Mouse (Mus musculus) testis, adult 2 months (tissue): Measurements from ENCODE around the gene Ptpro. TPM values are rescaled to one million over a fixed set of nuclear protein-coding genes. Genes with fewer than 3 reads are reported as not detected.

Source experiments
- H3K27ac ChIP-seq: fragments of 200-500 bp; 2 replicates; pipeline ENCODE4 v1.5.1; 2012; ENCODE audit warnings: low read depth, low read length; ENCODE audit not compliant: control insufficient read depth, insufficient read depth
- H3K27me3 ChIP-seq: fragments of 200-500 bp; 2 replicates; pipeline ENCODE4 v1.6.1; 2012; ENCODE audit warnings: mild to moderate bottlenecking, low read length, moderate library complexity; ENCODE audit not compliant: control insufficient read depth, insufficient read depth
- H3K36me3 ChIP-seq: fragments of 200-500 bp; 2 replicates; pipeline ENCODE4 v1.6.1; 2012; ENCODE audit warnings: mild to moderate bottlenecking, low read length; ENCODE audit not compliant: control insufficient read depth, insufficient read depth
- H3K4me1 ChIP-seq: fragments of 200-500 bp; 2 replicates; pipeline ENCODE4 v1.6.1; 2012; ENCODE audit warnings: low read length; ENCODE audit not compliant: control insufficient read depth, insufficient read depth
- H3K4me3 ChIP-seq: fragments of 200-500 bp; 2 replicates; pipeline ENCODE4 v1.5.1; 2012; ENCODE audit warnings: low read depth, mild to moderate bottlenecking, low read length, moderate library complexity, mixed read lengths; ENCODE audit not compliant: control insufficient read depth
- CTCF ChIP-seq: fragments of 200-500 bp; IDR thresholded peaks from 2 replicates; pipeline ENCODE4 v1.5.1; 2012; ENCODE audit warnings: low read depth, mild to moderate bottlenecking, inconsistent platforms, low read length, moderate library complexity; ENCODE audit not compliant: control insufficient read depth, insufficient read depth, insufficient replicate concordance
- POLR2A ChIP-seq: fragments of 200-500 bp; IDR thresholded peaks from 2 replicates; pipeline ENCODE4 v1.6.1; 2012; ENCODE audit warnings: low read depth, mild to moderate bottlenecking, inconsistent platforms, low read length, moderate library complexity; ENCODE audit not compliant: control insufficient read depth
- polyA plus RNA-seq: library from polyadenylated mRNA; depleted of rRNA; stranded (reverse); fragments of >200 nt; gene quantifications from 2 replicates; pipeline ENCODE4 v1.2.3, GENCODE M21; 2012

Ptpro gene
- polyA plus RNA-seq, 1 experiment: 1.6 TPM

GRCm38 (mm10) chr6:137294973-137295820 lies 43.1 kb downstream of the Ptpro start:
- H3K4me3 ChIP-seq: no peak overlapping the region
- H3K4me1 ChIP-seq: no peaks in the 10 kb centered on the region
- no peaks in the 10 kb centered on the region for H3K36me3 ChIP-seq
- no peak for TF ChIP-seq CTCF
- H3K27ac ChIP-seq: no peak overlapping the region
- H3K27me3 ChIP-seq: no peaks in the 10 kb centered on the region

DNA sequence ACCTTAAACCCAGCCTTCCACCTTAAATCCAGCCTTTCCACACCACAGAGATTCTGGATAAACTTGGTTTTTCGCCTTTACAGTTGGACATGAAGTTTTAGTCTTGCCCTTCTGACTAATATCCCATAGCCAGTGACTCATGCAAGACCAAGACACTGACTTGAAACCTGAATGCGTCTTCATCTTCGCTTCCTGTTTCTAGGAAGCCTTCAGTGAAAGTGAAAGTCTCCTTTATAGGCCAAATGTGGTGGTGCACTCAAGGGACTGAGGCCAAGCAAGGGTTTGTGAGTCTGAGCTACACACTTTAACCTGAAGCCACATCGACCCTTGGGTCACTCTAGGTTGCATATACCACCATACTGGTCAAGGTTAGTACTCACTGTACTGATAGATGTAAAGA lies 50.4 kb downstream of the Ptpro start:
- H3K27me3 ChIP-seq: no peaks in the 10 kb centered on the region
- no peaks in the 10 kb centered on the region for H3K36me3 ChIP-seq
- H3K4me1 ChIP-seq: no peaks in the 10 kb centered on the region
- H3K4me3 ChIP-seq: no peak overlapping the region
- no peak overlapping the region for H3K27ac ChIP-seq
- TF ChIP-seq POLR2A (no peak), CTCF (no peak)

DNA sequence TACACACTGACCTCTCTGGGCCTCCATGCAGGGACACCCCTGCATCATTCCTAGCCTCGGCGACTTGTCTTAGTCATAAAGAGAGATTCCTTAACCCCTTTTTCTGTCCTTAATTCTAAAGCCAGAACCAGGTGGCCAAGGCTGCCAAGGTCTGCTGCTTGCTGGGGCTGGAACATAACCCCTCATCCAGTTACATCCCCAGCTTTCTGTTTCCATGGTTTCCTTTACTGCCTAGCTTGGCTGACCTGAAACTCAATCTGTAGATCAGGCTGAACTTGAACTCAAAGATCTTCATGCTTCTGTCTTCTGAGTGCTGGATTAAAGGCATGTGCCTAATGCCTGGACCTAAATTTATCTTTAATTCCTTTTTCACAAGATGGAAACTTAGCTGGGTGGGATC lies 51.7 kb downstream of the Ptpro start:
- TF ChIP-seq CTCF (no peak), POLR2A (no peak)
- H3K27ac ChIP-seq: no peak overlapping the region
- H3K27me3 ChIP-seq: no peaks in the 10 kb centered on the region
- no peak overlapping the region for H3K4me3 ChIP-seq
- no peaks in the 10 kb centered on the region for H3K4me1 ChIP-seq
- no peaks in the 10 kb centered on the region for H3K36me3 ChIP-seq

GRCm38 (mm10) chr6:137315265-137315664 lies 63.1 kb downstream of the Ptpro start:
- Histone ChIP-seq H3K27ac (no peak overlapping the region), H3K4me3 (no peak overlapping the region), H3K36me3 (no peaks in the 10 kb centered on the region), H3K27me3 (no peaks in the 10 kb centered on the region), H3K4me1 (no peaks in the 10 kb centered on the region)
- no peak for TF ChIP-seq CTCF
- no peak for TF ChIP-seq POLR2A

- H3K4me3 ChIP-seq: no peak overlapping the region
- H3K4me1 ChIP-seq: no peaks in the 10 kb centered on the region
- TF ChIP-seq POLR2A: no peak
- TF ChIP-seq CTCF: no peak
- no peak overlapping the region for H3K27ac ChIP-seq
- no peaks in the 10 kb centered on the region for H3K27me3 ChIP-seq
- no peaks in the 10 kb centered on the region for H3K36me3 ChIP-seq
Observed at GRCm38 (mm10) chr6:137316358-137316757, 64.2 kb downstream of the Ptpro start.

DNA sequence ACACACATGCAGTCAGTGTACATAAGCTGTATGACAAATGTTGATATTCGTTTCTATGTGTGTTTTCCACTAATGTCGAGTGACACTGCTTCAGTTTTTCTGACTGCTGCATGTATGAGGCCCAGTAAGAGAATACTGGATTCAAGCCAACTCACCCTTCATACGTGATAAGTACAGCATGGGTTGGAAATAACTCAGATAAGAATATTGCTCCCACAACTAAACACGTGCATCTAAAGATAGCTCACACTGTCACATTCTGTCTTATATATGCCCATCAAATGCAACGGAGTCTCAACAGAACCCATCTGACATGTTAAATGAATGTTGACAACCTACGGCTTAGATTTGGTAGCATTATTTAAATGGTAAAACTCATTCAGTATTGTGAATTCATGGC lies 65.4 kb downstream of the Ptpro start:
- no peaks in the 10 kb centered on the region for H3K27me3 ChIP-seq
- no peaks in the 10 kb centered on the region for H3K36me3 ChIP-seq
- no peak overlapping the region for H3K4me3 ChIP-seq
- TF ChIP-seq POLR2A: no peak
- TF ChIP-seq CTCF: no peak
- H3K27ac ChIP-seq: no peak overlapping the region
- H3K4me1 ChIP-seq: no peaks in the 10 kb centered on the region

DNA sequence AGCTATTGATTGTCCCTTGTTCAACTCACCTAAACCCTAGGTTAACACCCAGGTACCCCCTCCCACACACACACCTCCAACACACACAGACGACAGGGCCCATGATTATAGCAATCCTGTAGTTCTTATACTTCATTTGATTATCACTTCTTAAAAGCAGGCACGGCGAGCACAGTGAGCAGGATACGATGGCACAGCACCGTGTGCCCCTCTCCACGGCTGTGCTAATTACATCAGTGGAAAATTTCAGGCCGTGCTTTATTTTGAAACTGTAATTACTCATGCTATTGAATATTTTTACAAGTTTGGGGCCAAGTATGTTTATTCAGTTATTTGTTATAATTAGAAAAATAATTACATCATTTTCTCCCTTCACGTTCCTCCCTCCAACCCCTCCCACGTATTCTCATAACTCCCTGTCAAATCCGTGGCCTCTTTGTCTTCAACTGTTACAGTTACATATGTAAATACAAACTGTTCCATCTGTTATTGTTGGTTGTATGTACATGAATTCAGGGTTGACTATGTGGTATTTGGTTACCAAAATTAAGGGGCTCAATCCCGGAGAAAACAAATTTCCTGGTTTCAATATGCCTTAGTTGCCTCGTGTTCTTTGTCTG lies 66.2 kb downstream of the Ptpro start:
- Histone ChIP-seq H3K4me3 (no peak overlapping the region), H3K27me3 (no peaks in the 10 kb centered on the region), H3K27ac (no peak overlapping the region), H3K4me1 (no peaks in the 10 kb centered on the region), H3K36me3 (no peaks in the 10 kb centered on the region)
- TF ChIP-seq CTCF: no peak
- TF ChIP-seq POLR2A: no peak
